Mouse (Mus musculus): ENCODE results near the gene Gm11985.

DNA sequence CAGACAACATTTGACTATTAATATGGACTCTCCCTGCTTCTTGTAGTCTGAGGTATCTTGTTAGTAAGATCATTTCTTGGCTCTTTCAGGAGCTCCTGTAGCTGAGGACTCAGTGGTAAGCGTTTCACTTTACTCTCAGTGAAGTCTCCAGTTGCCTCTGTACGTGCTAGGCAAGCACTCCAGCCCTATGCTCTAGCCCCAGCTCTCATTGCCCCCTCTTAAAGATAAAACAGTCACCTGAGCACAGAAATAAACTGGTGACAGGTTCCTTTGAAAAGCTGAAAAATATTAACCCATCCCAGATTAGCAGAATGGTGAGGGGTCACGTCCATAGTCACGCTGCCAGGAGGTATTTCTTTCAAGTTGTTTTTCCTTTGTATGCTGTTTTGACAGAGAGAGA lies 9.6 kb downstream of the Gm11985 start:
- TF ChIP-seq CTCF (IDR thresholded peaks at IDR 0.05; ENCODE audit: extremely low read depth, insufficient read length, insufficient replicate concordance, low read depth, low read length): no peak
- TF ChIP-seq POLR2A (IDR thresholded peaks at IDR 0.05; ENCODE audit: low read depth, low read length): no peak

Measured in small intestine, adult 2 months (tissue).